Mouse (Mus musculus) cerebellum, adult 18-20 months (tissue): ENCODE data around the gene Arl10.

Source experiments
- DNase-seq, 2 experiments: peaks; one replicate each; pipeline ENCODE4 v3.0.0; 2021

Arl10 gene

GRCm38 (mm10) chr13:54574854-54575481 is at the start of gene Arl10:
TSS of gene Arl10 (plus strand) at chr13:54575015.
- DNase-seq = peak; percentile 75 to 78

- DNase-seq = no peak
Observed at GRCm38 (mm10) chr13:54527140-54527539, 47.7 kb upstream of the Arl10 start.

- no peak for DNase-seq
Observed at GRCm38 (mm10) chr13:54532134-54532533, 42.7 kb upstream of the Arl10 start.

- DNase-seq = no peak
Observed at GRCm38 (mm10) chr13:54548036-54548435, 26.8 kb upstream of the Arl10 start.

GRCm38 (mm10) chr13:54556176-54556575 is 18.6 kb upstream of the Arl10 start:
- DNase-seq = no peak

GRCm38 (mm10) chr13:54556796-54557195 is 18.0 kb upstream of the Arl10 start:
- peak; percentile 92 to 93 for DNase-seq

GRCm38 (mm10) chr13:54557652-54558051 is 17.2 kb upstream of the Arl10 start:
- no peak for DNase-seq

- DNase-seq = no peak
Observed at GRCm38 (mm10) chr13:54559656-54560055, 15.2 kb upstream of the Arl10 start.

GRCm38 (mm10) chr13:54560608-54561007 is 14.2 kb upstream of the Arl10 start:
- no peak for DNase-seq

GRCm38 (mm10) chr13:54562562-54562961 is 12.3 kb upstream of the Arl10 start:
- peak in 1 of 2 experiments; percentile 22 for DNase-seq

GRCm38 (mm10) chr13:54564232-54565200 is 10.3 kb upstream of the Arl10 start:
- DNase-seq = peak in 1 of 2 experiments; percentile 46

GRCm38 (mm10) chr13:54565201-54565581 is 9.6 kb upstream of the Arl10 start, which contains the start of gene 4833439L19Rik:
TSS of gene 4833439L19Rik (minus strand) at chr13:54565435.
- peak; percentile 94 to 97 for DNase-seq

- peak; percentile 67 to 71 for DNase-seq
Observed at GRCm38 (mm10) chr13:54565594-54566345, 9.0 kb upstream of the Arl10 start.

GRCm38 (mm10) chr13:54568380-54568779 is 6.4 kb upstream of the Arl10 start:
- no peak for DNase-seq

GRCm38 (mm10) chr13:54569282-54569681 is 5.5 kb upstream of the Arl10 start:
- no peak for DNase-seq

- no peak for DNase-seq
Observed at GRCm38 (mm10) chr13:54570736-54571135, 4.1 kb upstream of the Arl10 start.

GRCm38 (mm10) chr13:54571637-54572036 is 3.2 kb upstream of the Arl10 start:
- no peak for DNase-seq

- DNase-seq = no peak
Observed at GRCm38 (mm10) chr13:54572621-54573020, 2.2 kb upstream of the Arl10 start.

- DNase-seq = no peak
Observed at GRCm38 (mm10) chr13:54575489-54575888, 674 bp downstream of the Arl10 start.

GRCm38 (mm10) chr13:54577652-54578507 is 3.1 kb downstream of the Arl10 start:
- no peak for DNase-seq

- no peak for DNase-seq
Observed at GRCm38 (mm10) chr13:54581385-54581784, 6.6 kb downstream of the Arl10 start.

- DNase-seq = no peak
Observed at GRCm38 (mm10) chr13:54582126-54582525, 7.3 kb downstream of the Arl10 start.
